Mouse (Mus musculus) embryonic stem cell, embryonic (primary cell): Measurements from ENCODE around the gene Fnip2.

ENCODE experiments used
- CTCF ChIA-PET, 4 experiments: fragments of 300-600 bp in 2 of 4; fragments of 350-600 bp in 2 of 4; sonication (Branson Sonifier 250); formaldehyde crosslinking; loops; one replicate each; lab custom pipeline; 2022; ENCODE audit warnings: inconsistent platforms in 2 of 4; lab: Charles Lee
- POLR2A ChIA-PET, 4 experiments: fragments of 300-600 bp in 2 of 4; fragments of 350-600 bp in 2 of 4; sonication (Branson Sonifier 250); formaldehyde crosslinking; loops; one replicate each; lab custom pipeline; 2022; ENCODE audit warnings: antibody characterized with exemption in 4 of 4, inconsistent platforms in 1 of 4; lab: Charles Lee

Fnip2 gene

DNA sequence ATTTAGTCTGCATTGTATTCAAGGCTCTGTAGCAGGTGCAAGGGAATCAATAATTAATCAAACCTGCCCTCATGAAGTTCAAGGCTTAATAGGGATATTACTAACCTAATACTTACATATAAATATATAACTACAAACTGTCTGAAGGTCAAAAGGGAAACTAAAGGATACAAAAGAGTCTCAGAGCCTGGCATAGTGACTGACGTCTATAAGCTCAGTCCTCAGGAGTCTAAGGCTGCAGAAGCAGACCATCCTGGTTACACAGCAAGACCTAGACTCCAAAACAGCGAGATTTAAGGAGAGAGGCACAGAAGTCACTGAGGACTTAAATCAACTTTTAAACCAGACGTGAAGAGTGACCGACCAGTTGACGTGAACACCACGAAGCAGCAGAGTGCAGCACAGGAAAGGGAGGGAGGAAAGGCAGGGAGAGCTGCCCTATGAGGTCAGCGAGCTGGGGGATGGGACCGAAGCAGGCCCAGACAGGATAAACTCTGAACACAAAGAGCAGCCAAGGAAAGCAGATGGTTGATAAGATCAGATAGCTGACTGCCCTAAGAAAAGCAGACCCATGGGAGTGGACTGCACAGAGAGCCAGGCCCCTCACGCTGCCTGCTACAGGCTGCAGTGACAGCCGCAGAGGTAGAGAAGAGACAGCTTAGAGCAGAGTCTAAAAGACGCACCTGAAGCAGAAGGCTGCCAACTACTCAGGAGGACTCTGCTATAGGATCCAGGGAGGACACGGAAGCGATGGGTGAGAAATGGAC lies 48.7 kb downstream of the Fnip2 start:
- ChIA-PET POLR2A (interaction anchor here in 3 of 4 experiments (0.5 to 10.9 kb wide), 16 partner anchors 9 to 68 kb away, joined by 3 to 110 read pairs (median 5); partner anchors contain the start of gene Fnip2 (in 1 of the 3)), CTCF (interaction anchor here in 1 of 4 experiments (1.1 kb wide), 1 partner anchor 322 kb away, joined by 3 read pairs; no protein-coding TSS in a partner anchor)

DNA sequence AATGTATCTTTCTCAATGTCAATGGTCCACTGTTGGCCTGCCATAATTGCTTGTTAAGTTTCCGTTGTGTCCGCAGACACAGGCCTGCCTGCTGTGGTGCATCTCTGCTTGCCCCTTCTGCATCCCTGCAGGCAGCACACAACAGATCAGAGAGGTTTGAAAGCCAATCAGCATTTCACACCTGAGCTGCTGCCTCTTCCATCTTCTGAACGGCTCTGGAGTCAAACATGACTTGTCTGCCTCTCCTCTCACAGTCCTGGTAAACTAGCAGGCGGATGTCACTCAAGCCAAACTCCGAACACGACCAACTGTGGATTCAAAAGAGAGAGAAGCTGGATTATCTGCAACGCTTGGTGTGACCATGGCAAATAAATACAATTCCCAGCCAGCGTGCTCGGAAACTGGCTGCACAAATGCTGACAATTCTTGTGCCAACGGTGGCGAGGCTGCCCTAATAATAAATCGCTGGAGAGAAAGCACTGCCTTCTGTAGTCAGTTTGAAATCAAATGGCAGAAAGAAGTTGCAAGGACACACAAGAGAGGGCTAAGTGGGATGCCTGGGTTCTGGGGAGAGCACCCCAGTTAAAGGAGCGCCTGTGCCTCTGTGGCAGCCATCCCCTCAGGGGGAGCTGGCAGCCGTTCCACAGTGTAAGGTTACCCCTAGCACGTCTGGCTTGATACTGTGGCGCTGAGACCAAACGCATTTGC lies 49.6 kb downstream of the Fnip2 start:
- CTCF ChIA-PET, result interaction anchor here in 1 of 4 experiments (1.1 kb wide), 1 partner anchor 321 kb away, joined by 3 read pairs; no protein-coding TSS in a partner anchor
- POLR2A ChIA-PET, result interaction anchor here in 3 of 4 experiments (0.5 to 10.9 kb wide), 9 partner anchors 9 to 69 kb away, joined by 3 to 110 read pairs (median 5); partner anchors contain the start of gene Fnip2 (in 1 of the 3)

DNA sequence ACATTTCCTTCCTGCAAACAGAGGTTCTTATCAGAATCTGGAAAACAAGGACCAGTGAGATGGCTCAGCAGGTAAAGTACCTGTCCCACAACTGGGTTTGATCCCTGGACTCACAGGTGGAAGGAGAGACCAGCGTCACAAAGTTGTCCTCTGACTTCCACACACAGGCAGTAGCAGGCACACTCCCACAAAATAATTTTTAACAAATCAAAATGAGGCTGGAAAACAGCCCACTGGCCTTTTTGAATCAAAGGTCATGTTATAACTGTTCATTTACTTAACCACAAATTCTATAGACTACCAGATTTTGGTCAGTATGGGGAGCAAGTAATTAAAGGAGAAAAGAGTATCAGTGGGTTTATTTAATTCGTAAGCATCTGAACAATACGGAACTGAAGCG lies 50.6 kb downstream of the Fnip2 start:
- ChIA-PET POLR2A (interaction anchor here in 2 of 4 experiments (0.9 to 10.9 kb wide), 8 partner anchors 10 to 70 kb away, joined by 3 to 110 read pairs (median 4); partner anchors contain the start of gene Fnip2 (in 2 of the 2)), CTCF (no interaction called here)

DNA sequence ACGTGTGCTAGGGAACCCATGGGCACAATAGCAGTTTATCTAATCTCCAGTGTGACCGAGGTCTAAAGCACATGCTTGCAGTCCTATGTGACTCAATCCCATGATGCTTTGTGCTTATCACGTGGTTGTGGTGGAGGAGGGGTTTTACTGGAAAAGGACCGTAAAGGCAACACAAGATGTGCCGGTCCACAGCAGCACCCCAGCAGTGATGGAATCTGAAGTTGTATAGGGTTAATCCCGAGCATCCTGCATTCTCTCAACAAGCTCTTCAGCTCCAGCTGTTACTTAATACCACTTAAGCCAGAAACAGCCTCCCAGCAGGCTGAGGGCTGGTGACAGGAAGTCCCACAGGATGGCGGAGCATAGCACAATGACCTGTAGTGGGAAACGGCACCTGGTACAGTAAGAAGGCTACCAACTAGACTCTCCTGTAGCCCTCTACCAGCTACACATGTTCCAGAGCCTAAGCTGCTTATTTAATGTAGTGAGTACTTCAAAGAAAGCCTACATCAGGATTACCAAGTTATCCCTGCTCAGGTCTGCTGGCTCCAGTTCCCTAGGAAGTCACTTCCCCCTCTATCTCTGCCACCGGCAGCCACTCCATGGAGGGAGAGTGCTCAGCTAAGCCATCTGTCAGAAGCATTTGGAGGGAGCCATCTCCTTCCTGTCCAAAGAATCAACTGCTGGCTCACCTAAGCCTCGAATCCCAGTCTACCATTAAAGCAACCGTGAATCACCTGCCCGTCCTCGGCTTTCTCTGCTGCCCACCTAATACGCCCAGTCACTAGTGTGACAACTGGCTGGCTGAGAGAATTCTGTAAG lies 51.3 kb downstream of the Fnip2 start:
- CTCF ChIA-PET, result interaction anchor here in 1 of 4 experiments (0.9 kb wide), 1 partner anchor 314 kb away, joined by 3 read pairs; no protein-coding TSS in a partner anchor
- POLR2A ChIA-PET, result interaction anchor here in 2 of 4 experiments (0.8 to 10.9 kb wide), 13 partner anchors 8 to 71 kb away, joined by 3 to 110 read pairs (median 3); partner anchors contain the start of gene Fnip2 (in 2 of the 2)

DNA sequence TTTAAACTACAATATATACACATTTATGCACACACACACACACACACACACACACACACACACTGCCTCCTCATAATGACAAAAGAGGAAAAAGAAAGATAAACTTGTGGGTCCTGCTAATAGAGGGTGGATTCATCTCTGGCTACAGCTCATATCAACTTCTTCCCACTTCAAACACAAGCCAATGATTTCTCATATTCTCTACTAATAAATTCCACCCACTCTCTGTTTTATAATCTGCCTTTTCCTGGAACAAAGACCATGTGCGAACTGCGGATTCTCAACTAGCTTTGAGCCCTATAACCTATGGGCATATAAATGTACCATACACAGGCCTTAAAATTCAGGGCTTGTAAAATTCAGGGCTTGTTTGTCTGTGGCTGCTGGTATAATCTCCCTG lies 53.3 kb downstream of the Fnip2 start:
- ChIA-PET CTCF (interaction anchor here in 1 of 4 experiments (0.6 kb wide), 1 partner anchor 569 kb away, joined by 4 read pairs; no protein-coding TSS in a partner anchor), POLR2A (interaction anchor here in 1 of 4 experiments (0.9 to 10.9 kb wide), 5 partner anchors 9 to 76 kb away, joined by 3 to 110 read pairs (median 3); partner anchors contain the start of gene Ppid)

DNA sequence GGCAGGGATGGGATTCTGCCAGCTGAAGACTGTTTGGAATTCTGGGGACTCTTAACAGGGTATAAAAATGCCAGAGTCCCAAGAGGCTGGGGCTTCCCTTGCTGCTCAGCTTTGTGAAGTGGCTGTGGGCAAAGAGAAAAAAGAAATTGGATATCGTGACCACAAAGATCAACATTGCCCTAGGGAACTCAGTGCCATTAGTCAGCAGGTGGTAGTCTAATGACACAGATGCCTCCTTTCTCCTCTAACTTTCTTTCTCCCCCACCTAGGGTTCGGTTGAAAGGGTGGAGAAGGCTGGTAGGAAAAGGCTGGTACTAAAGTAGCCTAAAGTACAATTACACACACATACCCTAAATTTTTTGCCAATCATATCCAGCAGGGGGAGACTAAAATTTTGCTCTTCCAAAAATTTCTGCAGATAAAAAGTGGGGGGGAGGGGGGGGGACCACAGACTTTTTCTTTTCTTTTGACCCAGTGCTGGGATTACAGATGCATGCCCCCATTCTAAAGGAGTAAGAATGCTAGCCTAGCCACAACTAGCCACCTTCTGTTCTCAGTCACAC lies 66.3 kb downstream of the Fnip2 start:
- ChIA-PET CTCF (no interaction called here), POLR2A (interaction anchor here in 2 of 4 experiments (0.7 to 1.4 kb wide), 7 partner anchors 14 to 47 kb away, joined by 3 to 4 read pairs (median 3); no protein-coding TSS in a partner anchor)

DNA sequence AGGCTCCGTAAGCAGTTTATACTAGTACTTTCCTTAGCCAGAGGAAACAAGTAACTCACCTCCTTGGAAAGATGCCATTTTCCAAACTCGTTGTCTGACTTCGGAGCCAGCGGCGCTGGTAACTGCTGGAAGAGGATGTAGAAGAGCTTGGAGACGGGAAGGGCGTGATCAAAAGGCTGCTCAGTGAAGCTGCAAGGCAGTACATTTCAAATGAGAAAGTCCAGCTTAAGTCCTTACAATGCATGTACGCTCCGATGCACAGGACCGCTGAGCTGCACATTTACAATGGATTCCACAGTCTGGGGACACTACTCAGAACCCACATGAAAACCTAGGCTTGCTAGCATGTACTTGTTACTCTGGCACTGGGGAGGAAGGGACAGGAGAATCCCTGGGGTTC lies 67.3 kb downstream of the Fnip2 start:
- CTCF ChIA-PET, result interaction anchor here in 1 of 4 experiments (0.6 kb wide), 1 partner anchor 60 kb away, joined by 5 read pairs; no protein-coding TSS in a partner anchor
- POLR2A ChIA-PET, result interaction anchor here in 2 of 4 experiments (0.7 to 1.4 kb wide), 6 partner anchors 13 to 86 kb away, joined by 3 to 4 read pairs (median 3); no protein-coding TSS in a partner anchor

DNA sequence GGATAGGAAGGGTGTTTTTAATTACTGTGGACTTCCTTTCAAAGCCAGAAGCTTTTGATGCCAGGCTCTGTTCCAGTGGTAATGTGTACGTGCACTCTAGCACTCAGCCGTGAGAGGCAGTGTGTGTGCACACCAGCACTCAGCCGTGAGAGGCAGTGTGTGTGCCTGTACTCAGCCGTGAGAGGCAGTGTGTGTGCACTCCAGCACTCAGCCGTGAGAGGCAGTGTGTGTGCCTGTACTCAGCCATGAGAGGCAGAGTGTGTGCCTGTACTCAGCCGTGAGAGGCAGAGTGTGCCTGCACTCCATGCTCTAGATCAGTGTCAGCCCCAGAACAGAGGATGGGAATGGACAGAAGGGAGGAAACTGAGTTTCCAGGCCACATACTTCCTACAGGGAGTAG lies 70.9 kb downstream of the Fnip2 start:
- ChIA-PET POLR2A (interaction anchor here in 2 of 4 experiments (0.8 to 3.2 kb wide), 7 partner anchors 10 to 94 kb away, joined by 3 to 20 read pairs (median 3); partner anchors contain the start of gene Ppid (in 1 of the 2)), CTCF (no interaction called here)

DNA sequence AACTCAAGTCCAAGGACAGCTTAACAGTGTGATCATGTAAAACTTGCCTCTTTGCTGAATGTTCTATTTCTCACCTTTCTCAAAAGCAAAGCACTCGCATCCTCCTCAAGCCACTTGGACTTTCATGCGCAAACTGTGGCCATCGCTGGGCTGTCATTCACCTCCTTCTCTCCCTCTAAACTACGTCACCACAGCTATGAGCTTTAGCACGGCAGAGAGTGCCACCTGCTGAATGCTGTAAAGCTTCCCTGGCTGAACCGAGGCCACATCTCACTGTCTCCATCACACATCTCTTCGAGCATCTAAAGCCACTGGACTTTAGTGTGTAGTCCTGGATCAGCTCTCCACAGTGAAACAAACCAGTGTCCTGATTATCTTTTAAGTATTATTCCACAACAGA lies 72.4 kb downstream of the Fnip2 start:
- ChIA-PET CTCF (interaction anchor here in 1 of 4 experiments (1.4 kb wide), 1 partner anchor 293 kb away, joined by 6 read pairs; no protein-coding TSS in a partner anchor), POLR2A (interaction anchor here in 3 of 4 experiments (0.6 to 3.2 kb wide), 16 partner anchors 8 to 293 kb away, joined by 3 to 20 read pairs (median 3); partner anchors contain the start of gene Ppid (in 1 of the 3))

DNA sequence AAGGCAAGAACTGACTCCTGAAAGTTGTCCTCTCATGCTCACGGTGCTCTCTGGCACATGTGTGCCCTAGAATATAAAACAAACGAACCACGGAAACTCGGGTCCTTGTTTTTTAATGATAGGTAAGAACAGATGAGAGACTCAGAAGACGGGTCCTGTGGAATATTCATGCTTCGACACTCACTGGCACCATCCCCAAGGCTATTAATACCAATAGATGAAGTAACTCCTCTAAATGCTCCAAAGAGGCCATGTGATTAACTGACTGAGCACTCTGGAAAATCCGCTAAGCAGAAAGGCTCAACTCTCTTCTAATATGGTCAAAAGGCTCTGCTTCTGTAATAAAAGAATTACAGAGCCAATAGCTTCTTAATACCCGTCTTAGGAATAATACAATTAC lies 73.6 kb downstream of the Fnip2 start:
- CTCF ChIA-PET, result interaction anchor here in 1 of 4 experiments (1.2 kb wide), 1 partner anchor 75 kb away, joined by 3 read pairs; no protein-coding TSS in a partner anchor
- POLR2A ChIA-PET, result interaction anchor here in 2 of 4 experiments (1.0 to 1.8 kb wide), 5 partner anchors 10 to 93 kb away, joined by 3 to 6 read pairs (median 4); no protein-coding TSS in a partner anchor

DNA sequence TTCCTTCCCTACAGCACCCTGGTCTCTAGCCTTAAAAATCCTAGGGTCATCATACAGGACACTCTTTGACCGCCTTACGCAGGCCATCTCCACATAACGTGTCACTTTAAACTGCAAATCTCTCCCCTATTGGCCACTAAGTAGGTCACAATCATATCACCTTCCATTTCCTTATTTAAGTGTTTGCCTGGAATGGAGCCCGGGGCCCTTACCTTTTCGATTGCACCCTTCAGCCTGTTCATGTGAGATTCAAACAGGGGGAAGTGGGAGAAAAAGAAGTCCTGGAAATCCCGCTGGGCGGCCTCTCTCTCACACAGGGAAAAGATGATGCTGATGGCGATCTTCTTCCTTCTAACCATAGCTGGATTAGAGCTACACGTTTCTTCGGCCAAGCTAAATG lies 74.5 kb downstream of the Fnip2 start:
- ChIA-PET CTCF (interaction anchor here in 1 of 4 experiments (1.2 kb wide), 1 partner anchor 76 kb away, joined by 3 read pairs; no protein-coding TSS in a partner anchor), POLR2A (interaction anchor here in 2 of 4 experiments (1.3 to 1.8 kb wide), 3 partner anchors 12 to 39 kb away, joined by 4 to 5 read pairs (median 4); no protein-coding TSS in a partner anchor)

DNA sequence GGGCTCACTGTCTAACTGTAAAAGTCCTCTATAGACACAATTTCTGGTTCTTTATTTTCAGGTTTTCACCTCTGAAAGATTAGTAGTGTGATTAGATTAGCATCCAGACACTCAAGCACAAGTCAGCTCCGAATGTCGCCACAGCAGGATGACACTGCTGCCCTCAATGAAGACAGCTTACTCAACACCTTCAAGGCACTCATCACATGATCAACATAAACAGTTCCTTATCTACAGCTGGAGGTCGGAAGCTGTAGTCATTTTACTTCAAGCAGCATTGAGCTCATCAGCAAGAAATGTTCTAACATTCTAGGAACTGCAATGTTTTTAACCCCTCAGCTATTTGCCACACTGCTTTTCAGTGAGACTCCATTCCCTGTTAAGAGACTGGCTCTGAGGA lies 76.0 kb downstream of the Fnip2 start:
- ChIA-PET CTCF (interaction anchor here in 1 of 4 experiments (1.0 kb wide), 1 partner anchor 96 kb away, joined by 3 read pairs; no protein-coding TSS in a partner anchor), POLR2A (interaction anchor here in 2 of 4 experiments (0.6 to 1.7 kb wide), 7 partner anchors 10 to 75 kb away, joined by 3 to 6 read pairs (median 3); no protein-coding TSS in a partner anchor)

DNA sequence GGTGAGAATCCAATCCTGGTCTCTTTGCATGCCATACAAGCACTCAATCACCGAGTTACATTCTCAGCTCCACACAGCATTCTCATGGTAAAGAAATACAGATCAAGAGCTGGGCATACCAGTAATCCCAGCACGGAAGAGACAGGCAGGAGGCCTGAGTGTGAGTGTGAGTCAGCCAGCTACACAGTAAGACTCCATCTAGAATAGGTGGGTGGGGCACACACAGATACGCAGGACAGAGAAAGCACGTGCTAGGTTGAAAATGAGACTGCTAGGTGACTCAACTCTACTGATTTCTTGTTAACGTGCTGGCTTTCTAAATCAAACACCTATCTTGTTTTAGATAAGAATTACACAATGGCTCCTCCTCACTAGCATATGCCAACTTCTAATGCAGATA lies 77.5 kb downstream of the Fnip2 start:
- ChIA-PET CTCF (interaction anchor here in 1 of 4 experiments (0.7 kb wide), 1 partner anchor 76 kb away, joined by 7 read pairs; no protein-coding TSS in a partner anchor), POLR2A (interaction anchor here in 3 of 4 experiments (0.6 to 3.1 kb wide), 11 partner anchors 10 to 261 kb away, joined by 3 to 9 read pairs (median 4); partner anchors contain the start of gene Fnip2 (in 1 of the 3))

DNA sequence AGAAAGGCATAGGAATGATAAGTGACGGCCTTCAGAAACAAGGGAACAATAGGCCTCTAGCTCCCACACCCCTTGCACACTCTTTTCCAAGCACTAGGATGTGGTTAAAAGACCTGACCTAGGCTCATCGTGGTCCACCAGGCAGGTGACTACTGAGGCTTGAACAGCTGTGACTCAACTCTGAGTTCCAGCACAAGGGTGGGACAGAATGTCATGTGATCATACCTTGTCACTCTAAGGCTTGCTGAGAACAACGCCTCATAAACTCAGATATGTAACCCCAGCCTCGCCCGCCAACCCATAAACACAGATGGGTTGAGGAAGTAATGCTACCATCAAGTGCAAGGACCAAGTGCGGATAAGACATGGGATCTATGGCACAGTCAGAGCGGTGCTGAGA lies 79.6 kb downstream of the Fnip2 start:
- ChIA-PET CTCF (interaction anchor here in 1 of 4 experiments (0.8 kb wide), 1 partner anchor 99 kb away, joined by 3 read pairs; no protein-coding TSS in a partner anchor), POLR2A (interaction anchor here in 2 of 4 experiments (0.6 to 3.1 kb wide), 13 partner anchors 10 to 99 kb away, joined by 3 to 15 read pairs (median 4); no protein-coding TSS in a partner anchor)

DNA sequence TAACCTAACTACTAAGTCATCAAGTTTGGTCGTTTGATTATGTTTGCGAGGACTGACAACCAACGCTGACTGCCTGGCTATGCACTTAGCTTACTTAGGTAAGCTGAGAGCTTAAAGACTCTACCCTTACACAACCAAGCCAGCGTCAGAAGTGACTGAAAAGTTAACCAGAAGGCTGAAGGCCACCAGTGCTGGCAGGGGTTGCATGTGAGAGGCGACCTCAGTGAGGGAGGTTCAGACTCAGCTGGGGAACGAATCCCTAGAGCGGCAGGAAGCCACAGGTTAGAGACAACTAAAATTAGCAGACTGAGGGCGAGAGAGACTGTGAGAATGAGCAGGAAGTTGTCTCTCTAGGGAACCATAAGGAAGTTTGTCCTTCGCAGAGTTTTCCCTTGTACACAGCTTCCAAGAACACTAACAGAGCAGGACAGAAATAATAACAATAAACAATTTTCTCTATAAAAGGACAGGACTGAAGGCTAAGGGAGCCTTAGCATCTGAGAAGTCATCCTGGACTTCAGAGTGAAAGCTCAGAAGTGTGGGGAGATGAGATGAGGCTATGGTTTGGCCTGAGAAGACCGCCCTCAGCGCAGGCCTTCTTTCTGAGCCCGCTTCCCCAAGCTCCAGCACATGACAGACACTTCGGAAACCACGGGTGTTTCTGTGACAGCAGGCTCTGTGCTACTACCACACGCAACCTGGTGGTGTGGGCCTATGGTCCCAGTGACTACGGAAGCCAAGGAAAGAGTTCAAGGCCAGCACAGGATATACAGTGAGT lies 83.1 kb downstream of the Fnip2 start:
- POLR2A ChIA-PET, result interaction anchor here in 2 of 4 experiments (1.0 to 1.1 kb wide), 2 partner anchors 17 to 82 kb away, joined by 3 read pairs; no protein-coding TSS in a partner anchor
- CTCF ChIA-PET, result interaction anchor here in 1 of 4 experiments (1.0 kb wide), 1 partner anchor 282 kb away, joined by 3 read pairs; no protein-coding TSS in a partner anchor
